Mouse (Mus musculus): ENCODE data around the gene Dok7.

DNA sequence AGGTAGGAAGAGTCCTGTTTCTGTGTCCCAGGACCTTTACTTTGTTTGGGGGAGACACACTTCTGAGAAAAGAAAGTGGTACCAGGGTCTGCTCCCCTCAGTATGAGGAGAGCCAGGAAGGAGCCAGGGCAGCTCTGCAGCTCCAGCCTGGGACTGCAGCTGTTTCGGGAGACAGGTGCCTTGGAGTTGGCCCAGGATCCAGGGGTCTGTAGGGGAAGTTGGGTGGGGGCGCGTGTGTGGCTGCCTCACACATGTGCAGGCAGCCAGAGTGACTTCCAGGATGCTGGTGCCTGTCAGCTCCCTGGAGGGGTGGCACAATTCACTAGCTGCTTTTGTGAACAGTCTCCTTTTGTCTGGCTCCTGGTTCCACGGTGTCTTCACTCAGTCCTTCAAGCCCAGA, 1.0 kb downstream of the Dok7 start:
- TF ChIP-seq CTCF (IDR thresholded peaks at IDR 0.05; ENCODE audit: borderline replicate concordance, extremely low read depth, insufficient read depth, insufficient read length): no peak
- TF ChIP-seq POLR2A (IDR thresholded peaks at IDR 0.05; ENCODE audit: borderline replicate concordance, extremely low read depth, insufficient read depth, insufficient read length, poor library complexity, severe bottlenecking): no peak
